Mouse (Mus musculus): ENCODE measurements around the gene Ccdc33. TPM values are rescaled to one million over a fixed set of nuclear protein-coding genes. Genes with fewer than 3 reads are reported as not detected.

Ccdc33 gene
- polyA plus RNA-seq, 1 experiment from 2014 or later = 0.54 TPM

DNA sequence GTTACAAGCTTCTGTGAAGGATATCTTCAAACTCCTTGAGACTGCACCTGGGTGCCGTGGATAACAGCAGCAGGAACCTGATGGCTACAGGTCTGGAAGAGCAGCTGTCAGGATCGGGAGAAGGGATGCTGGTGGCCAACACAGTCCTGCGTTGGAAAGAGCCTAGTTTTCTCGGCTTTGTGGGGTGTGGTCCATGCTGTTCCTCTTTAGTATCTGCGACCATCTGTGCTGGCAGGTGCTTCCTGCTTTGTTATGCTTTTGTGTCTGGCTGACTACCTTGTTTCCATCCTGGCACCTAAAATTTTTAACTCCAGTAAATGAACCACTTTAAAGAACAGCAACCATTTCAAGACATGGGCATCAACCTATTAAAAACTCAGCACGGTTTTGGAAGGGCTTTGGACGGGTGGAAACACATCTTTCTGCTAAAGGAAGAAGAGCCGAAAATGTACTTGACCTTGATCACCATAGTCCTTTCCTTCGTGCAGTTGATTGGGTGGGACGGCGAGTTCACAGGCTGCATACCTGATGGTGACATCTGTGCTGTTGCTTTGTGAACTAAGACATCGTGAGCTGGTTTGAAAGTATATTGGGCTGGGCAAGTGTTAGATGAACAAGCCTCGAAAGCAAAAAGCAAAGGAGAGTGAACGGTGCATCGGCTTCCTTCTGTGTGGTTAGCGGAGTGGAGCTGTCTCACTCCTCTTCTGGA is 112.7 kb downstream of the Ccdc33 start, which contains the start of gene Cyp11a1:
TSS of gene Cyp11a1 (plus strand) at position 659 of the 709 bp plus-strand sequence.
- H3K27me3 ChIP-seq (ENCODE audit: control insufficient read depth, insufficient read depth, low read length) = no peaks in the 10 kb centered on the region
- 90% methylated on average over 16 of the region's 16 CpGs for WGBS
- no peak within 1 kb of the TSS for H3K9ac ChIP-seq (replicated peaks; ENCODE audit: low read length)
- ATAC-seq (ENCODE audit: low FRiP score, low TSS enrichment) (no peak), DNase-seq (no peak)
- peaks cover 12% of the 10 kb centered on the region for H3K4me1 ChIP-seq (ENCODE audit: control insufficient read depth, insufficient read depth, low read length)
- H3K9me3 ChIP-seq (ENCODE audit: control insufficient read depth, low read length) = no peaks in the 10 kb centered on the region
- H3K27ac ChIP-seq (replicated peaks; ENCODE audit: low read depth, low read length) = no peak within 1 kb of the TSS
- H3K36me3 ChIP-seq (ENCODE audit: control insufficient read depth, insufficient read depth, low read length) = no peaks in the 10 kb centered on the region
- no peak within 1 kb of the TSS for H3K4me3 ChIP-seq (replicated peaks; ENCODE audit: low read depth, low read length)
- no peak within 1 kb of the TSS for H3K4me2 ChIP-seq (ENCODE audit: low read length)

DNA sequence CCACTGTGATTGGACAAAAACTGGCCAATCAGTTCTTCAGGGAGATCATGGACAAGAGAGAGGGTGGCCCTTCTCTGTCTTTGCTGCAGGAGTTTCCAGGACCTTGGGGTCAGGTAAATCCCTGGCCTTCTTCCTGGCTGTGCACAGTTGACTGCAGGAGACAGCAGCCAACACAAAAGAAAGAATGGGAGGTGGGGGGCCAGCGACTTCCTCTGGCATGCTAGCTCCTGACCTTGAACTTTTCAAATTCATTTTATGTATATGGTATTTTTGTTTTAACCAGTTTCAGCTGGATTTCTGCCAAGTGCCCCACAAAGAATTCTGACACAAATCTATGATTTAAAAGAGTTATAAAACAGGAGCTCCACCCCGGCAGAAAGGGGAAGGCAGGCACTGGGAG is 115.4 kb downstream of the Ccdc33 start:
- DNase-seq (no peak), ATAC-seq (ENCODE audit: low FRiP score, low TSS enrichment) (no peak)
- Histone ChIP-seq H3K9me3 (ENCODE audit: control insufficient read depth, low read length) (no peaks in the 10 kb centered on the region), H3K27me3 (ENCODE audit: control insufficient read depth, insufficient read depth, low read length) (no peaks in the 10 kb centered on the region; the same call in 1 of the 2 replicates), H3K4me3 (replicated peaks; ENCODE audit: low read depth, low read length) (no peak overlapping the region), H3K36me3 (ENCODE audit: control insufficient read depth, insufficient read depth, low read length) (no peaks in the 10 kb centered on the region), H3K4me2 (ENCODE audit: low read length) (no peak overlapping the region), H3K27ac (replicated peaks; ENCODE audit: low read depth, low read length) (no peak overlapping the region), H3K9ac (replicated peaks; ENCODE audit: low read length) (no peak overlapping the region), H3K4me1 (ENCODE audit: control insufficient read depth, insufficient read depth, low read length) (peaks cover 2% of the 10 kb centered on the region)
- 33% methylated on average over 2 of the region's 2 CpGs for WGBS

DNA sequence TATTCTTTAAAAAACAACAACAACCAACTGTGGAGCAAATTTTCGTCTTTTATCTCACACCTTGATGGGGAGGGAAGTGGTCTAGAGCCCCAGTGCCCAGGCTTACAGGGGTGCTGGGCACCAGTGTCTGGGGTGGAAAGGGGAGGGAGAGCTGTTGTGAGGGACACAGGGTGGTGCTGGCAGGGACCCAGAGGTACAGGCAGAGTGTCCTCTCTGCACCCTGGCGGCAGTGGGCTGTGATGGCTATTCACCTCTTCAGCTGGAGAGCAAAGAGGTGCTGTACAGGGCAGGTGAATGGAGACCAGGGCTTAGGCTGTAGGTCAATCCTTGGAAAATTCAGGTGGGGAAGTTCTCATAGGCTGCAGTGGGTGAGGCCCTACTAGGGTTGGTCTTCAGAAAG is 118.9 kb downstream of the Ccdc33 start:
- Histone ChIP-seq H3K4me1 (ENCODE audit: control insufficient read depth, insufficient read depth, low read length) (no peaks in the 10 kb centered on the region), H3K4me2 (ENCODE audit: low read length) (no peak overlapping the region), H3K9ac (replicated peaks; ENCODE audit: low read length) (no peak overlapping the region), H3K36me3 (ENCODE audit: control insufficient read depth, insufficient read depth, low read length) (no peaks in the 10 kb centered on the region), H3K9me3 (ENCODE audit: control insufficient read depth, low read length) (no peaks in the 10 kb centered on the region), H3K27ac (replicated peaks; ENCODE audit: low read depth, low read length) (no peak overlapping the region), H3K4me3 (replicated peaks; ENCODE audit: low read depth, low read length) (no peak overlapping the region), H3K27me3 (ENCODE audit: control insufficient read depth, insufficient read depth, low read length) (peaks cover 2% of the 10 kb centered on the region; the same call in 1 of the 2 replicates)
- WGBS = 53% methylated on average over 2 of the region's 2 CpGs
- DNase-seq = no peak
- ATAC-seq (ENCODE audit: low FRiP score, low TSS enrichment) = no peak

DNA sequence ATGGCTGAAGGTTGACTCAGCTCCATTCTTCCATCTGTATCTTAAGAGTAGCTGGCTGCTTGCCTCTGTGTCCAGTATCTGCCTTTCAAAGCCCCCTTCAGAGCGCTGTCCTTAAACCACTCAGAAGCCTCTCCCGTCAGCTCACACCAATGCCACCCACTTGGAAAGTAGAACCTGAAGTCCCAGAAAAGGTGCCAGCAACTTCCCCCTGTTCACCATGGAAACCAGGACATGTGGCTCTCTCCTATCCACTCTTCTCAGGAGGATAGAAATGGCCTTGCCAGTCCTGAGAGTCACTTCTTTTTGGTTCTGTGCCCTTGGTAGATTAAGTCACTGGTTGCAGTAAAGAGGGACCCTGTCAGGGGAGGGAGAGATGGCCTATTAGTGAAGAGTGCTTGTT is 119.9 kb downstream of the Ccdc33 start:
- no peaks in the 10 kb centered on the region for H3K9me3 ChIP-seq (ENCODE audit: control insufficient read depth, low read length)
- peak; percentile 17; the same call in 1 of the 2 replicates for ATAC-seq (ENCODE audit: low FRiP score, low TSS enrichment)
- H3K27me3 ChIP-seq (ENCODE audit: control insufficient read depth, insufficient read depth, low read length) = peaks cover 2% of the 10 kb centered on the region; the same call in 1 of the 2 replicates
- 50% methylated on average over 2 of the region's 2 CpGs for WGBS
- H3K4me3 ChIP-seq (replicated peaks; ENCODE audit: low read depth, low read length) = no peak overlapping the region
- no peak overlapping the region for H3K4me2 ChIP-seq (ENCODE audit: low read length)
- H3K4me1 ChIP-seq (ENCODE audit: control insufficient read depth, insufficient read depth, low read length) = no peaks in the 10 kb centered on the region
- no peak overlapping the region for H3K27ac ChIP-seq (replicated peaks; ENCODE audit: low read depth, low read length)
- DNase-seq = no peak
- no peak overlapping the region for H3K9ac ChIP-seq (replicated peaks; ENCODE audit: low read length)
- H3K36me3 ChIP-seq (ENCODE audit: control insufficient read depth, insufficient read depth, low read length) = no peaks in the 10 kb centered on the region

DNA sequence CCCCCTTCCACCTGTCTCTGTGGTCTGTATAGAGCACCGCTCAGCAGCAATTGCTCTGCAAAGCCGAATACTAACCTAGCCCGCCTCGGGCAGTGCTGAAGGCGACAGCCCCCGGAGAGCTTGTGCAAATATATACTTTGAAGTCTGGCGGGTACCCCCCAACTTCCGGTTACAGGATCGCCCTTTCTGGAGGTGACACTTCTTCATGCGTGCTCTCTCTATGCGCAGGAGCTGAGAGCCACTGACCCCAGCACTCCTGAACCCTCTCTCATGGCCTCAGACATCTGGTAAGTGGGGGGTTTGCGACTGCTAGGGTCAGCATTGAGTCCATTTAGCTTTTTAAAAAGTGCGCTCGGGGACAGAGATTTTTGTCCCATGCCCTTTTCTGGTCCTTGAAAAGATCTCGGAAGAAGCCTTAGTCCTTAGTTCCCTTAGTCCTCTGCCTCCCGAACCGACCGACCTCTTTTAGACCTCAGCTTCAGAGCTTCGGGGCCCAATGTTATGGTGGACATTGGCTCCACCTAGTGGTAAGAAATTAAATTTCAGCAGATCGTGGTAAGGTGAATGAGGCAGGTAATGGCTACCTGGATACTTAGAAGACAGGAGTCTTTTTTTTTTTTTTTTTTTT is 120.5 kb downstream of the Ccdc33 start:
- WGBS = 1% methylated on average over 20 of the region's 20 CpGs
- H3K9ac ChIP-seq (replicated peaks; ENCODE audit: low read length) = peak overlapping the region; percentile 25
- DNase-seq (peak; percentile 91), ATAC-seq (ENCODE audit: low FRiP score, low TSS enrichment) (peak; percentile 66)
- no peaks in the 10 kb centered on the region for H3K4me1 ChIP-seq (ENCODE audit: control insufficient read depth, insufficient read depth, low read length)
- no peaks in the 10 kb centered on the region for H3K9me3 ChIP-seq (ENCODE audit: control insufficient read depth, low read length)
- H3K4me2 ChIP-seq (ENCODE audit: low read length) = peak overlapping the region; percentile 60
- H3K27me3 ChIP-seq (ENCODE audit: control insufficient read depth, insufficient read depth, low read length) = peaks cover 2% of the 10 kb centered on the region; the same call in 1 of the 2 replicates
- peak overlapping the region; percentile 23 for H3K4me3 ChIP-seq (replicated peaks; ENCODE audit: low read depth, low read length)
- H3K36me3 ChIP-seq (ENCODE audit: control insufficient read depth, insufficient read depth, low read length) = no peaks in the 10 kb centered on the region
- no peak overlapping the region for H3K27ac ChIP-seq (replicated peaks; ENCODE audit: low read depth, low read length)

DNA sequence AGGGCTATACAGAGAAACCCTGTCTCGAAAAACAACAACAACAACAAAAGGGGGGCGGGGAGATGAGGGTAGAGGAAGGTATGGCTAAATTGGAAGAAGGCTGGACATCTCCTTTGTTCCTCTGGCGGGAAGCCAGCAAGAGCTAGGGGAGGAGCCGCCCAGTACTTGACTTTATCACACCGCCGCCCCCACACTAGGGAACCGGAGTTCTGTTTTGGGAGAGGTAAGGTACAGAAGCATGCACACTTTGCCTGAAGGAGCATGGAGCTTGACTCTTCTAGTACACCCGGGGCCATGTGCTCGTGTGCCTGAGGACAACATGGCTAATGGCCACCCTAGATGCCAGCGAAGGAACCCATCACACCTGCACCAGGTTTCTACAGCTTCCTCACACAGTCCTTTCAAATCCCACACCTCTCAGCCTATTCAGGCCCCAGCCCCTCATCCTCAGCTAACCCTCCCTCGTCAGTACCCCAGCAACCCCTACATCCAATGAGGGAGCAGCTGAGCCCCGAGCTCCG is 121.1 kb downstream of the Ccdc33 start:
- H3K9me3 ChIP-seq (ENCODE audit: control insufficient read depth, low read length) = no peaks in the 10 kb centered on the region
- peak overlapping the region; percentile 23 for H3K4me3 ChIP-seq (replicated peaks; ENCODE audit: low read depth, low read length)
- H3K4me2 ChIP-seq (ENCODE audit: low read length) = peak overlapping the region; percentile 60
- peak overlapping the region; percentile 25 for H3K9ac ChIP-seq (replicated peaks; ENCODE audit: low read length)
- H3K4me1 ChIP-seq (ENCODE audit: control insufficient read depth, insufficient read depth, low read length) = no peaks in the 10 kb centered on the region
- no peak overlapping the region for H3K27ac ChIP-seq (replicated peaks; ENCODE audit: low read depth, low read length)
- peak; percentile 88; the same call in 1 of the 2 replicates for ATAC-seq (ENCODE audit: low FRiP score, low TSS enrichment)
- peaks cover 2% of the 10 kb centered on the region; the same call in 1 of the 2 replicates for H3K27me3 ChIP-seq (ENCODE audit: control insufficient read depth, insufficient read depth, low read length)
- DNase-seq = no peak
- H3K36me3 ChIP-seq (ENCODE audit: control insufficient read depth, insufficient read depth, low read length) = no peaks in the 10 kb centered on the region
- WGBS = 29% methylated on average over 13 of the region's 13 CpGs

DNA sequence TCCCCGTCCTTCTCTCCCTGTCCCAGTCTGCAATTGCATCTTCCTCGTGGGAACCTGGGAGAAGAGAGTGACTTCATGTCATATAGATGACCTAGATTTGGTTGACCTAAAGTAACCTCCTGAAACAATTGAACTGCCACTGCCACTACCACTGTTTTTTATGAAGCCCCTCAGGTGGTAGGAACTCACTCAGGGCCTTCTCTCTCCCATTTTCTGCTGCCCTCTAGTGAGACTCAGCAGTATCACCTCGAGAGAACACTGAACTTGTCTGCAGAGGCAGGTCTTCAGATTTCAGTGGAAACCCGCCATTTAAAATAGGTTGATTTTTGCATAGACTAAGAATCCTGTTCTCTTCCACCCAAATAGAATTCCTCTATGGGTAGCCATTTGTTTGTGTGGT is 123.3 kb downstream of the Ccdc33 start:
- no peak overlapping the region for H3K4me2 ChIP-seq (ENCODE audit: low read length)

DNA sequence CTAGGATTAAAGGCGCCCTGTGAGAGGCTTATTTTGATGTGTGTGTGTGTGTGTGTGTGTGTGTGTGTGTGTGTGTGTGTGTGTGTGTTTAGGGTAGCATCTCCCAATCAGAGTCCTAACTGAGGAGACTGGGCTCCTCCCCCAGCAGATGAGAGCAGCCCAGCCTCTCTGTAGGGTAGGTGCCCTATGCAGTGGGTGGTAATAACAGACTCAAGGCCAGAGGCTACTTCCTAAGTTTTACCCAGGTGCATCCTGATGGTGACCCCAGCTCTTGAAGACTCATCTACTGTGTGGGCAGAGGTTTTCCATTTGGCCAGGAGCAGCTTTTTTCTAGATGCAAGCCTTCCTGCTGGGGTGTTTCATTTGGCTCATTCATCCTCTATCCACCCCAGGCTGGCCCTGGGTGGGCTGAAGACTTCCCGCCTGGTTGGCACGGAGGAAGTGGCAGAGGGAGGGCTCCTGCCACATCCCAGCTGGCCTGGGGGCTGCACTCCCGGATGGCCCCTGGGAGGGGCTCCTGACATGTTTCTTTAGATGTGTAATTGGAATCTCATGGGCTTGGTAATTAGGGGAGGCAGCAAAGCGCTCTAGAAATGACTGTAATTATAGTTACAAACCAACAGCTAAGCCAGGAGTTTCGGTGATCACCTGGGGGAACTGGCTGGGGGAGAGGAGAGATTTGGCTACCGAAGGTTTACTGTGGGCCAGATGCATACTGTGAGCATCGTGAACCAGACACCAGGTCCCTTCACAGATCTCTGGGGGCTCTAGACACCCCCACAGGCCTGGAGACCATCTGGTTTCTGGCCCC is 125.6 kb downstream of the Ccdc33 start:
- ATAC-seq (ENCODE audit: low FRiP score, low TSS enrichment) = no peak
- Histone ChIP-seq H3K4me3 (replicated peaks; ENCODE audit: low read depth, low read length) (no peak overlapping the region), H3K9me3 (ENCODE audit: control insufficient read depth, low read length) (no peaks in the 10 kb centered on the region), H3K4me2 (ENCODE audit: low read length) (no peak overlapping the region), H3K27me3 (ENCODE audit: control insufficient read depth, insufficient read depth, low read length) (peaks cover 2% of the 10 kb centered on the region; the same call in 1 of the 2 replicates), H3K27ac (replicated peaks; ENCODE audit: low read depth, low read length) (no peak overlapping the region), H3K36me3 (ENCODE audit: control insufficient read depth, insufficient read depth, low read length) (no peaks in the 10 kb centered on the region), H3K9ac (replicated peaks; ENCODE audit: low read length) (no peak overlapping the region), H3K4me1 (ENCODE audit: control insufficient read depth, insufficient read depth, low read length) (no peaks in the 10 kb centered on the region)
- WGBS = 53% methylated on average over 8 of the region's 8 CpGs
- DNase-seq = no peak

More for the DNA sequence above, 123.3 kb downstream of the Ccdc33 start:
- peak; percentile 73 for DNase-seq
- no peak overlapping the region for H3K4me3 ChIP-seq (replicated peaks; ENCODE audit: low read depth, low read length)
- no peaks in the 10 kb centered on the region for H3K9me3 ChIP-seq (ENCODE audit: control insufficient read depth, low read length)
- no peak overlapping the region for H3K27ac ChIP-seq (replicated peaks; ENCODE audit: low read depth, low read length)
- H3K9ac ChIP-seq (replicated peaks; ENCODE audit: low read length) = no peak overlapping the region
- WGBS = 32% methylated on average over 4 of the region's 4 CpGs
- ATAC-seq (ENCODE audit: low FRiP score, low TSS enrichment) = no peak
- peaks cover 2% of the 10 kb centered on the region; the same call in 1 of the 2 replicates for H3K27me3 ChIP-seq (ENCODE audit: control insufficient read depth, insufficient read depth, low read length)
- no peaks in the 10 kb centered on the region for H3K4me1 ChIP-seq (ENCODE audit: control insufficient read depth, insufficient read depth, low read length)
- H3K36me3 ChIP-seq (ENCODE audit: control insufficient read depth, insufficient read depth, low read length) = no peaks in the 10 kb centered on the region
